Mouse (Mus musculus) intestine, embryonic 16.5 days (tissue): ENCODE results near the gene Plscr3. TPM values are rescaled to one million over a fixed set of nuclear protein-coding genes. Genes with fewer than 3 reads are reported as not detected.

Experiments used
- ATAC-seq: fragments of 200-750 bp; cut with Nextera tagmentation; 2 replicates; pipeline ENCODE4 v1.8.0; 2017; ENCODE audit warnings: moderate TSS enrichment, moderate library complexity
- H3K27ac ChIP-seq: fragments of 300-500 bp; sonication (generic); 2 replicates; pipeline ENCODE4 v1.5.1; 2014; ENCODE audit warnings: mild to moderate bottlenecking, low read length
- H3K27me3 ChIP-seq: fragments of 300-500 bp; sonication (generic); replicated peaks from 2 replicates; pipeline ENCODE4 v1.6.1; 2014; ENCODE audit warnings: low read length, control low read depth, mixed read lengths; ENCODE audit not compliant: control insufficient read depth, insufficient read depth
- H3K36me3 ChIP-seq: fragments of 300-500 bp; sonication (generic); 2 replicates; pipeline ENCODE4 v1.6.1; 2014; ENCODE audit warnings: low read length, control low read depth; ENCODE audit not compliant: control insufficient read depth, insufficient read depth
- H3K4me1 ChIP-seq: fragments of 300-500 bp; sonication (generic); 2 replicates; pipeline ENCODE4 v1.6.1; 2014; ENCODE audit warnings: low read length, control low read depth, mixed read lengths; ENCODE audit not compliant: control insufficient read depth, insufficient read depth
- H3K4me2 ChIP-seq: fragments of 300-500 bp; sonication (generic); 2 replicates; pipeline ENCODE4 v1.6.1; 2014; ENCODE audit warnings: low read depth, low read length, control low read depth
- H3K4me3 ChIP-seq: fragments of 300-500 bp; sonication (generic); 2 replicates; pipeline ENCODE4 v1.5.1; 2014; ENCODE audit warnings: mild to moderate bottlenecking, low read length
- H3K9ac ChIP-seq: fragments of 300-500 bp; sonication (generic); 2 replicates; pipeline ENCODE4 v1.6.1; 2014; ENCODE audit warnings: low read depth, low read length
- H3K9me3 ChIP-seq: fragments of 300-500 bp; sonication (generic); 2 replicates; pipeline ENCODE4 v1.6.1; 2016; ENCODE audit warnings: low read length, control low read depth; ENCODE audit not compliant: control insufficient read depth
- WGBS: fragments of 180-500 bp; shearing (Covaris S2); extraction: QIAGEN DNeasy Blood & Tissue Kit; methylation state at CpG from one replicate; pipeline ENCODE4 v1.1.7; 2014; 5-methylcytosine and 5-hydroxymethylcytosine counted together
- polyA plus RNA-seq: library from polyadenylated mRNA; unstranded; fragments of >200 nt; fragmentation: Nextera tagmentation; extraction: Ambion mirVana; gene quantifications from 2 replicates; pipeline ENCODE4 v1.2.1, GENCODE M21; 2015

The Plscr3 gene
- 73.0 and 75.2 TPM in 2 replicates for polyA plus RNA-seq

DNA sequence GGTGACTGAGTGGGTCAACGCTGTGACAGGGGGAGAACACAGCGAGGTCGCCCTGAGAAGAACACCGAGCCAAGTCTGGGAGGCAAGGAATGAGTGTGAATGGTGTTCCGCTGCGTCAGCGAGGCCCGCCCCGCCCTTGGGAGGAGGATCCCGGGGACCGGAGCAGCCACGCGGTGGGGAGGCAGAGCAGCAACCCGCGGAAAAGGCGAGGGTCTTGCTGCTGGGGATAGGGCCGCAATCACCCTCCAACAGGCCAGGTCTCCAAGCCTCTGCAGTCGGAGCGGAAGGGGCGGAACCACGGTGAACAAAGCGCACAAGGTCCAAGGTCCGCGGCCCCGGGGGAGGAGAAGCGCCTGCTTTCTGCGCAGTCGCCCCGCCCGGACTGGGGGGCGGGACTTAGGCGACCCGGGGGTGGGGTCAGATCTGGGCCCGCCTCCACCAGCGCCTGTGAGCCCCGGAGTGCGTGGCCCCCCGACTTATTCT lies at the start of gene Plscr3:
TSS of gene Plscr3 (plus strand) at position 179 of the 483 bp plus-strand sequence.
- H3K4me3 ChIP-seq: peak within 1 kb of the TSS; percentile 70
- peak within 1 kb of the TSS; percentile 96 for H3K27ac ChIP-seq
- H3K4me2 ChIP-seq: peak within 1 kb of the TSS; percentile 80
- no peaks in the 10 kb centered on the region for H3K9me3 ChIP-seq
- peaks cover 19% of the 10 kb centered on the region for H3K4me1 ChIP-seq
- WGBS: under 1% methylated on average over 38 of the region's 38 CpGs
- peak within 1 kb of the TSS; percentile 73 for H3K9ac ChIP-seq
- H3K27me3 ChIP-seq: no peaks in the 10 kb centered on the region
- H3K36me3 ChIP-seq: peaks cover 15% of the 10 kb centered on the region; the same call in 1 of the 2 replicates
- ATAC-seq: peak; percentile 93

DNA sequence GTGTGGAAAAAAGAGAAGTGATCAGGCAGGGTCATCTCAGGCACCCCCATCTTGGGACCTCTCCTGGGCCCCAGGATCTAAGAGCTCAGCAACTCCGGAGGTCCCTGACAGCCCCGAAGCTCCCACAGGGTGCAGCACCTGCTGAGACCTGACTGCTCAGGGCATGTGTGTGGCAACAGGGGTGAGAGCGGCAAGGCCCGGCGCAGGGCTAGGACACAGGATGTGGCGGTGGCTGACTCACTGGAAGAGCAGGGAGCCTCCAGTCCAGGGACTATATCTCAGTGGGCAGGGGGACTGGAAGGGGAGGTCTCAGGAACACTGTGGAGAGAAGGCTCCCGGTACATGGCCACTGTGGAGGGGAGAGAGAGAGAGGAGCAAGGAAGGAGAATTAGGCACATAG lies 48.3 kb upstream of the Plscr3 start:
- no peak overlapping the region for H3K9ac ChIP-seq
- ATAC-seq: no peak
- H3K4me2 ChIP-seq: no peak overlapping the region
- H3K36me3 ChIP-seq: no peaks in the 10 kb centered on the region
- no peak overlapping the region for H3K4me3 ChIP-seq
- 75% methylated on average over 7 of the region's 7 CpGs for WGBS
- peaks cover 38% of the 10 kb centered on the region for H3K4me1 ChIP-seq
- H3K9me3 ChIP-seq: no peaks in the 10 kb centered on the region
- H3K27ac ChIP-seq: no peak overlapping the region
- H3K27me3 ChIP-seq: 0 out of 2 replicates have a peak, but pooled peaks cover 5% of the 10 kb centered on the region

DNA sequence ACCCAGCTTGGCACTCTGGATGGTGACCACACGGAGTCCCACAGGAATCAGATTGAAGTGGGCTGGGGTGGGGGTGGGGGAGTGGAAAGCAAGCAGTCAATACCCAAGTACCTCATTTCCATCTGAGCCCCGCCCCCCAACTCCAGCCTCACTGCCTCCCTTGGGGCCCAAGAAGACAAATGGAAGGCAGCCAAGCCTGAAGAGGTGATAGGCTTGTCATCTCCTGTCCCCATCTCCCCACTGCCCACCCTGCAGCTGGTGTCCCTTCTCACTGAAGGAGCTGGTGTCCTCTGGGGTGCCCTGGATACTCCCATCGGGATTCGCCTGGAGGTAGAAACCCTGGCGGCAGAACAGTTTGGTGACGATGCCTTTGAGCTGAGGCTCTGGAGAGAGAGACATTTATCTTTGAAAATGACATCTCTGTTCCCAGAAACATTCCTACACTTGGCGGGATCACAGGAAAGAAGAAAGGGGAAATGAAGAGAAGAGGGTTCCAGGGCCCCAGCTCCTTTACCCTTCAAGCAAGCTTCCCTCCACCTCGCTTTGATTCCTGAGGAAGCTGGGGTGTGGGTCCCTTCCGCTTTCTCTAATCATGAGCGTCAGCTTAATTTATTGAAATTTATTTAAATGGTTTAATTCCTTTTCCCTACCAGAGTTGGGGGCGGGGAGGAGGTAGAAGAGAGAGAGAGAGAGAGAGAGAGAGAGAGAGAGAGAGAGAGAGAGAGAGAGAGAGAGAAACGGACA lies 46.6 kb upstream of the Plscr3 start:
- no peak overlapping the region for H3K4me3 ChIP-seq
- WGBS: 43% methylated on average over 12 of the region's 12 CpGs
- no peak overlapping the region for H3K27ac ChIP-seq
- peak overlapping the region; percentile 98 for H3K4me2 ChIP-seq
- H3K36me3 ChIP-seq: no peaks in the 10 kb centered on the region
- H3K9ac ChIP-seq: 0 out of 2 replicates have a peak overlapping the region, but pooled peaks have one; percentile 73
- H3K27me3 ChIP-seq: 0 out of 2 replicates have a peak, but pooled peaks cover 5% of the 10 kb centered on the region
- ATAC-seq: no peak
- peaks cover 53% of the 10 kb centered on the region for H3K4me1 ChIP-seq
- no peaks in the 10 kb centered on the region for H3K9me3 ChIP-seq

DNA sequence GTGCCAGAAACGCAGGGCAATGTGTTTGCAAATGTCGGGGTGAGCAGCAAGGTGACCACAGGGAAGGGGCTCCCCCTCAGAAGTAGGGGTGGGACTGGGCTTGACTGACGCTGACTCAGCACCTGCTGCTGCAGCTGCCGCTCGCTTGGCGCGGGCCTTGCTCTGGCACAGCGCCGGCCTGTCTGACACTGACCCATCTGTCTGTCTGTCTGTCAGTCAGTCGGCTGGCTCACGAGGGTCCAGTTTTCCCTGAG lies 46.1 kb upstream of the Plscr3 start:
- no peak overlapping the region for H3K27ac ChIP-seq
- peaks cover 54% of the 10 kb centered on the region for H3K4me1 ChIP-seq
- peak overlapping the region; percentile 73; the same call in 1 of the 2 replicates for H3K9ac ChIP-seq
- 0 out of 2 replicates have a peak, but pooled peaks cover 5% of the 10 kb centered on the region for H3K27me3 ChIP-seq
- no peaks in the 10 kb centered on the region for H3K9me3 ChIP-seq
- H3K4me3 ChIP-seq: peak overlapping the region; percentile 64; the same call in 1 of the 2 replicates
- WGBS: 5% methylated on average over 11 of the region's 11 CpGs
- H3K36me3 ChIP-seq: no peaks in the 10 kb centered on the region
- ATAC-seq: no peak
- H3K4me2 ChIP-seq: peak overlapping the region; percentile 98

DNA sequence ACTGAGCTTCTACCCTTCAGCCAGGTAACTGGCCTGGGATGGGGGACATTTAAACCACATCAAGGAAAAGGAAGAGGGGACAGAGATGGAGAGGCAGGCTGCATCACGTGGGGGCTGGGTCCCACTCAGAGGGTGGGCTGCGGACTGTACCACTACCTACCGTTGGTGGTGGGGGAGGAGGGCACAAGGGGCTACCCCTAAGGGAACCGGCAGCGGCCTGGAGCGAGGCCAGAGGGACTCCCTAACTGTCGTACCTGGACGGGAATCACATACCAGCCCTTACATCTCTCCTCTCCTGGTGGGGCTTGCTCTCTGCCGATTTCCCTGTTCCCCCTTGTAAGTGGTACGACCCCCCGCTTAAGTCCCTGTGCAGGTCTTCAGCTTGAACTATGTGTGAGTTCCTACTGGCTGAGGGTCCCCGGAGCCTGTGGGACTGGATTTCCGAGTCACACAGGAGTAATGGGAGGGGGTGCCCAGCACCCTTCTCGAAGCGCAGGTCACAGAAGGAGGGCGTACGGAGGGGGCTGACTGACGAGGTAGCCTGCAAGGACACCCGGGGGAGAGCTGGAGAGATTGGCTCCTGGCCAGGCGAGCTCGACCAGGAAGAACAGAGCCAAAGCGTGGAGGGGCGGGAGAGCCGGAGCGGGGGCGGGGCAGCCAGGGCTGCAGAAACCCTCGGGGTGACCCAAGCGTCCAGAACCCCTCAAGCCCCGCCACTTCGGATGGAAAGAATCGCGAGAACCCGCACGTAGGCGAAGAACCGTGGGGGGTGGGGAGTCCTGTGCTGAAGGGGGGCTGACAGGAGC lies 45.6 kb upstream of the Plscr3 start:
- peak overlapping the region; percentile 98 for H3K4me2 ChIP-seq
- no peaks in the 10 kb centered on the region for H3K36me3 ChIP-seq
- H3K27ac ChIP-seq: peak overlapping the region; percentile 63
- H3K4me1 ChIP-seq: peaks cover 54% of the 10 kb centered on the region
- H3K27me3 ChIP-seq: 0 out of 2 replicates have a peak, but pooled peaks cover 5% of the 10 kb centered on the region
- 2% methylated on average over 36 of the region's 36 CpGs for WGBS
- H3K4me3 ChIP-seq: peak overlapping the region; percentile 64
- ATAC-seq: peak; percentile 6; the same call in 1 of the 2 replicates
- H3K9ac ChIP-seq: peak overlapping the region; percentile 73
- no peaks in the 10 kb centered on the region for H3K9me3 ChIP-seq

DNA sequence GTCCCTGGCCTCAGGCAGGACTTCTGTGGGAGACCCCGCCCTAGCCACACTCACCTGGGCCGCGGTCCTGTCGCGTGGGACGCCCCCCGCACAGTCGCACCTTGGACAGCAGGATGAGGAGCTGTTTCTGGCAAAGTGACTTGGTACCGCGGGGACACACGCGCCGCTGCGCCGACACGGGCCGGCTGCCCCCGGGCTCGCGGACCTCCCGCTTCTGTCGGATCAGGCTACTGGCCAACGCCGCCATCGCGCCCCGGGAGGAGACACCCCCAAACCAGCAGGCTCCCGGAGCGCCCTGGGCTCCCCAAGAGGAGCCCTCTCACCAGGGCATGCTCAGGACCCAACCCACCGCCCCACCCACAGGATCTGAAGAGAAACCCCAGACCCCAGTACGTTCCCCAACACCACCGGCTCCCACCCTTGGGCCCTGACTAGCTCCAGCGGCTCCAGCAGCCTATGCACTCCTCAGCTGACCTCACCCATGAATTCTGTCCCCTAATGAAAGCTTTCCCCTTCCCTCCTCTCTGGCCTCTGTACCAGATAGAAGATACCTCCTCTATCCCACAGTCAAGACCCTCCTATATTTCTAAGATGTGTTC lies 44.7 kb upstream of the Plscr3 start, which contains the start of gene Fgf11:
TSS of gene Fgf11 (minus strand) at position 479 of the 599 bp plus-strand sequence.
- Histone ChIP-seq H3K27me3 (0 out of 2 replicates have a peak, but pooled peaks cover 5% of the 10 kb centered on the region), H3K9ac (peak within 1 kb of the TSS; percentile 82), H3K4me2 (peak within 1 kb of the TSS; percentile 98), H3K36me3 (no peaks in the 10 kb centered on the region), H3K9me3 (no peaks in the 10 kb centered on the region), H3K4me3 (peak within 1 kb of the TSS; percentile 64), H3K27ac (peak within 1 kb of the TSS; percentile 89), H3K4me1 (peaks cover 54% of the 10 kb centered on the region)
- 2% methylated on average over 32 of the region's 33 CpGs for WGBS
- no peak for ATAC-seq

DNA sequence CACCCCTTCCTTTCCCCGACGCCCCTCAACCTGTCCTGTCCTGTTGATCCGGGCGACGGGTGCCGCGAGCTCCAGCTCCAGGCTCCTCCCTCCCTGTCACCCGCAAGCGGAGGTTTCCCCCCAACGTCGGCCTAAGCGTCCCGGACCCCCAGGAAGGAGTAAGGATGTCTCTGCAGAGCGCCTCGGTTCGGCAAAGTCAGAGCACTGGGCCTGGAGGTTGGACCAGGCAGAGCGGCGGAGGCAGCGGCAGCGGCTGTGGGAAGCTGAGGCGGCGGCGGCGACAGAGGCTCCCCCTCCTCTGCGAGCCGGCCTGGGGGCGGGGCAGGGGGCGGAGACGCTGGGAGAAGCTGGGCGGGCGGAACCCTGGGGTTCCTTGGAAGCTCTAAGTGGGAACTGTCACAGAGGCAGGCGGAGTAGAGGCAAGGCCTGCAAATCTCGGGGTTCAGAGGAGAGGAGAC lies 43.5 kb upstream of the Plscr3 start:
- Histone ChIP-seq H3K4me1 (peaks cover 54% of the 10 kb centered on the region), H3K27ac (peak overlapping the region; percentile 89), H3K9ac (peak overlapping the region; percentile 82), H3K4me2 (peak overlapping the region; percentile 98), H3K9me3 (no peaks in the 10 kb centered on the region), H3K27me3 (0 out of 2 replicates have a peak, but pooled peaks cover 5% of the 10 kb centered on the region), H3K4me3 (peak overlapping the region; percentile 64), H3K36me3 (no peaks in the 10 kb centered on the region)
- peak; percentile 57 for ATAC-seq
- under 1% methylated on average over 32 of the region's 33 CpGs for WGBS

DNA sequence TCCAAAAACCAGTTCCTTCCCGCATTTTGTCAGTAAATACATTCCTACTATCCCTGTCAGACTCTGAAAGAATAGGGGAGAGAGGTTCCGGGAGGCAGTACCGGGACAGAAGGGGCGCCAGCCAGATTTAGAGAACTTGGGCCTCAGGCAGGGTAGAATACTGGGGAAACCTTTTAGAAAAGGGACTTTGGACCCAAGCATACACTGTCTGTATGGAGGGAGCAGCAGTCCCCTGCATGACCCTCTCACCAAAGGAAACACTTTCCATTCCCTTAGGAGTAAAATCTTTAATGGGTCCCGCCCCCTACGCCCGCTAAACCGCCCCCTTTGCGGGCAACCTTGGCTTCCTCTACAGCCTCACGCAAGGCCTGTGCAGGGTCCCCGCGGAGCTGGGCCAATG lies 42.8 kb upstream of the Plscr3 start:
- 2% methylated on average over 12 of the region's 12 CpGs for WGBS

More for the DNA sequence above, 42.8 kb upstream of the Plscr3 start:
- Histone ChIP-seq H3K4me3 (peak overlapping the region; percentile 64), H3K4me1 (peaks cover 54% of the 10 kb centered on the region), H3K9me3 (no peaks in the 10 kb centered on the region), H3K9ac (peak overlapping the region; percentile 82), H3K4me2 (peak overlapping the region; percentile 98), H3K36me3 (no peaks in the 10 kb centered on the region), H3K27me3 (0 out of 2 replicates have a peak, but pooled peaks cover 5% of the 10 kb centered on the region), H3K27ac (peak overlapping the region; percentile 89)
- ATAC-seq: peak; percentile 54
